Mouse (Mus musculus) heart, embryonic 12.5 days (tissue): ENCODE results near the gene Gm21739. TPM values are rescaled to one million over a fixed set of nuclear protein-coding genes. Genes with fewer than 3 reads are reported as not detected.
"Not testable (repeated sequence)": the region's sequence is repeated elsewhere in the genome, so short reads cannot be mapped to it uniquely, and the experiment has no call there.

Experiments
- ATAC-seq: fragments of 200-750 bp; cut with Nextera tagmentation; 2 replicates; pipeline ENCODE4 v1.8.0; 2017; ENCODE audit warnings: moderate TSS enrichment, moderate library complexity; ENCODE audit not compliant: insufficient number of reproducible peaks, low FRiP score
- H3K27ac ChIP-seq: fragments of 300-500 bp; sonication (generic); 2 replicates; pipeline ENCODE4 v1.5.1; 2016; ENCODE audit warnings: mild to moderate bottlenecking, moderate library complexity; ENCODE audit not compliant: poor library complexity, severe bottlenecking
- H3K27me3 ChIP-seq: fragments of 300-500 bp; sonication (generic); replicated peaks from 2 replicates; pipeline ENCODE4 v1.6.1; 2016; ENCODE audit warnings: mild to moderate bottlenecking, moderate library complexity
- H3K36me3 ChIP-seq: fragments of 300-500 bp; sonication (generic); 2 replicates; pipeline ENCODE4 v1.6.1; 2016; ENCODE audit warnings: mild to moderate bottlenecking, moderate library complexity
- H3K4me1 ChIP-seq: fragments of 300-500 bp; sonication (generic); replicated peaks from 2 replicates; pipeline ENCODE4 v1.6.1; 2016; ENCODE audit warnings: mild to moderate bottlenecking
- H3K4me2 ChIP-seq: fragments of 300-500 bp; sonication (generic); 2 replicates; pipeline ENCODE4 v1.6.1; 2016; ENCODE audit warnings: mild to moderate bottlenecking, moderate library complexity
- H3K4me3 ChIP-seq: fragments of 300-500 bp; sonication (generic); 2 replicates; pipeline ENCODE4 v1.5.1; 2016; ENCODE audit warnings: mild to moderate bottlenecking
- H3K9ac ChIP-seq: fragments of 300-500 bp; sonication (generic); 2 replicates; pipeline ENCODE4 v1.6.1; 2016; ENCODE audit warnings: mild to moderate bottlenecking, moderate library complexity
- H3K9me3 ChIP-seq: fragments of 300-500 bp; sonication (generic); replicated peaks from 2 replicates; pipeline ENCODE4 v1.6.1; 2016; ENCODE audit warnings: mild to moderate bottlenecking, moderate library complexity
- WGBS: fragments of 180-500 bp; shearing (Covaris S2); methylation state at CpG from one replicate; pipeline ENCODE4 v1.1.7; 2016; 5-methylcytosine and 5-hydroxymethylcytosine counted together
- polyA plus RNA-seq: library from polyadenylated mRNA; unstranded; fragments of >200 nt; fragmentation: Nextera tagmentation; extraction: Ambion mirVana; gene quantifications from 2 replicates; pipeline ENCODE4 v1.2.1, GENCODE M21; 2016

Gene Gm21739
- polyA plus RNA-seq: not detected in 2 replicates

GRCm38 (mm10) chrY:44264344-44264743 lies at the start of gene Gm21739:
Gm21739 (minus strand) TSS chrY:44264444.
- not testable (repeated sequence) for H3K27ac ChIP-seq, H3K9ac ChIP-seq, H3K27me3 ChIP-seq, H3K9me3 ChIP-seq, H3K36me3 ChIP-seq, H3K4me1 ChIP-seq, ATAC-seq, H3K4me2 ChIP-seq, H3K4me3 ChIP-seq
- no CpG with 5 or more reads among the region's 6 CpGs for WGBS
